Mouse (Mus musculus) ES-CJ7 (cell line): ENCODE data around the gene Kremen1.
A peak's percentile ranks its signal among the peaks of the same experiment; 100 is the strongest.

Source experiments
- DNase-seq: peaks from one replicate; pipeline ENCODE4 v3.0.0; 2011; ENCODE audit warnings: low read depth, low spot score

Kremen1 gene

GRCm38 (mm10) chr11:5261508-5262392 lies at the start of gene Kremen1:
Gene Kremen1 (minus strand): TSS chr11:5261558.
- peak; percentile 82 for DNase-seq

- DNase-seq: peak; percentile 30
Observed at GRCm38 (mm10) chr11:5307024-5307905, 45.9 kb upstream of the Kremen1 start.

GRCm38 (mm10) chr11:5306017-5306416 lies 44.7 kb upstream of the Kremen1 start:
- DNase-seq: no peak

GRCm38 (mm10) chr11:5304526-5304925 lies 43.2 kb upstream of the Kremen1 start:
- no peak for DNase-seq

GRCm38 (mm10) chr11:5298007-5298372 lies 36.6 kb upstream of the Kremen1 start:
- no peak for DNase-seq

- no peak for DNase-seq
Observed at GRCm38 (mm10) chr11:5297148-5298006, 36.0 kb upstream of the Kremen1 start.

- no peak for DNase-seq
Observed at GRCm38 (mm10) chr11:5296576-5297115, 35.3 kb upstream of the Kremen1 start.

- DNase-seq: no peak
Observed at GRCm38 (mm10) chr11:5294805-5295204, 33.4 kb upstream of the Kremen1 start.

- peak; percentile 65 for DNase-seq
Observed at GRCm38 (mm10) chr11:5290691-5291090, 29.3 kb upstream of the Kremen1 start.

GRCm38 (mm10) chr11:5289826-5290580 lies 28.6 kb upstream of the Kremen1 start:
- DNase-seq: no peak

GRCm38 (mm10) chr11:5283987-5284386 lies 22.6 kb upstream of the Kremen1 start:
- no peak for DNase-seq

GRCm38 (mm10) chr11:5280932-5281331 lies 19.6 kb upstream of the Kremen1 start:
- no peak for DNase-seq

- DNase-seq: no peak
Observed at GRCm38 (mm10) chr11:5278463-5278862, 17.1 kb upstream of the Kremen1 start.

- DNase-seq: no peak
Observed at GRCm38 (mm10) chr11:5277307-5277971, 16.1 kb upstream of the Kremen1 start.

- DNase-seq: no peak
Observed at GRCm38 (mm10) chr11:5275216-5275615, 13.9 kb upstream of the Kremen1 start.

- DNase-seq: peak; percentile 71
Observed at GRCm38 (mm10) chr11:5272536-5273234, 11.3 kb upstream of the Kremen1 start.

- no peak for DNase-seq
Observed at GRCm38 (mm10) chr11:5272066-5272360, 10.7 kb upstream of the Kremen1 start.

- DNase-seq: peak; percentile 28
Observed at GRCm38 (mm10) chr11:5271274-5272065, 10.1 kb upstream of the Kremen1 start.
